Comparison of ENCODE assay signal across 16 mouse cellular contexts in the genomic region with DNA sequence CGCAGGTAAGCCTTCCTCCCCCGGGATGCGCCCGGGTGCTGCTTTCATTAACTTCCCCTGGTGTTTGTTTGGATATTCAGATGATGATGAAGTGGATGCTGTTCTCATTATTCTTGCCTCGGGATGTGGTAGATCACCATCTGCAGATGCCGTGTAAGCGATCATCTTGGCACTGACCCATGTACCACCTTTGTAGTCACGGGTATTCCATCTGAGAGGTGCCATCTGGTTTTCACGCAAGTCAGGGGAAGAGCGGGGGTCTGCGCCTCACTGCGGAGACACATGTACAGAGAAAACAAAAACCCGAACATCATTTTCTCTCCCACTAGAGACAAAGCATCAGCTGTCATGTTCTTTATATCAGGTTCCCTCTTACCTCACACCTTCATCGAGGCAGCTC.
DNase-seq lines count a peak whose midpoint lies in the region; ATAC-seq and TF ChIP-seq lines count a peak whose summit lies in the region.
"Had no signal": no experiment of that assay in that cellular context is flagged by ENCODE, and none has a peak within 500 bp of the region (broad histone marks: within the 10 kb centered on the region; RNA-seq: fewer than 3 reads in every experiment).

No protein-coding gene starts in this region.

- H3K4me1 ChIP-seq in kidney, embryonic 14.5 days (ENCODE audit: control insufficient read depth, insufficient read depth, low read length) = no peaks in the 10 kb centered on the region
- H3K4me1 ChIP-seq in hindbrain, embryonic 15.5 days (replicated peaks) = no peaks in the 10 kb centered on the region
- H3K4me1 ChIP-seq: heart, embryonic 10.5 days had no signal

- no peak overlapping the region for H3K9ac ChIP-seq in kidney, embryonic 14.5 days (ENCODE audit: low read depth, low read length)
- H3K9ac ChIP-seq in hindbrain, embryonic 15.5 days = no peak overlapping the region
- H3K9ac ChIP-seq: lung, embryonic 14.5 days had no signal

- no peaks in the 10 kb centered on the region for H3K9me3 ChIP-seq in kidney, embryonic 14.5 days (ENCODE audit: control insufficient read depth, low read length)
- H3K9me3 ChIP-seq in hindbrain, embryonic 15.5 days = no peaks in the 10 kb centered on the region
- H3K9me3 ChIP-seq: G1E; heart, embryonic 10.5 days had no signal

- peak overlapping the region; percentile 12; the same call in 1 of the 2 replicates for H3K4me2 ChIP-seq in kidney, embryonic 14.5 days (replicated peaks; ENCODE audit: low read depth, low read length)
- H3K4me2 ChIP-seq in hindbrain, embryonic 15.5 days = peak overlapping the region; percentile 28
- H3K4me2 ChIP-seq: lung, embryonic 14.5 days had no signal

- no peak for ATAC-seq in kidney, embryonic 14.5 days (ENCODE audit: low FRiP score, low TSS enrichment)
- peak; percentile 88 for ATAC-seq in hindbrain, embryonic 15.5 days (ENCODE audit: low FRiP score, low read depth)

- no peak overlapping the region for H3K4me3 ChIP-seq in kidney, embryonic 14.5 days (ENCODE audit: low read length)
- no peak overlapping the region for H3K4me3 ChIP-seq in hindbrain, embryonic 15.5 days
- H3K4me3 ChIP-seq: heart, embryonic 10.5 days had no signal

- H3K27ac ChIP-seq in kidney, embryonic 14.5 days (ENCODE audit: low read depth, low read length) = no peak overlapping the region
- no peak overlapping the region; the same call in 1 of the 2 replicates for H3K27ac ChIP-seq in hindbrain, embryonic 15.5 days (replicated peaks)
- H3K27ac ChIP-seq: heart, embryonic 10.5 days had no signal

- DNase-seq in kidney, postnatal 10 days = no peak
- peak; percentile 84 for DNase-seq in brain, embryonic 14.5 days (ENCODE audit: low read depth)
- peak; percentile 33 for DNase-seq in cerebellum, adult 9-10 months
- DNase-seq in gastrocnemius, adult 8-10 months (ENCODE audit: low spot score in 2 of 2) = no peak
- DNase-seq in urinary bladder, postnatal 25 days (ENCODE audit: low spot score) = no peak
- no peak for DNase-seq in urinary bladder, postnatal 4 days (ENCODE audit: low spot score in 2 of 2)
- DNase-seq: adrenal gland, adult 8-10 months; gastrocnemius, postnatal 14 days; heart, postnatal 36 days; kidney, adult 18-20 months; liver; lung, embryonic 14.5 days had no signal

- TF ChIP-seq POLR2A in brain, embryonic 14.5 days (IDR thresholded peaks at IDR 0.05; ENCODE audit: borderline replicate concordance, extremely low read depth, insufficient read depth, insufficient read length, poor library complexity, severe bottlenecking) = no peak

- 43% methylated on average over 14 of the region's 14 CpGs for WGBS in kidney, embryonic 14.5 days
- 40% methylated on average over 14 of the region's 14 CpGs for WGBS in hindbrain, embryonic 15.5 days

- TF ChIP-seq CTCF in brain, embryonic 14.5 days (IDR thresholded peaks at IDR 0.05; ENCODE audit: borderline replicate concordance, extremely low read depth, insufficient read depth, insufficient read length) = no peak

- H3K36me3 ChIP-seq in kidney, embryonic 14.5 days (ENCODE audit: control insufficient read depth, insufficient read depth, low read length) = no peaks in the 10 kb centered on the region
- H3K36me3 ChIP-seq in hindbrain, embryonic 15.5 days = no peaks in the 10 kb centered on the region
- H3K36me3 ChIP-seq: G1E; heart, embryonic 10.5 days had no signal

- H3K27me3 ChIP-seq in kidney, embryonic 14.5 days (ENCODE audit: control insufficient read depth, insufficient read depth, low read length) = no peaks in the 10 kb centered on the region
- H3K27me3 ChIP-seq in hindbrain, embryonic 15.5 days = no peaks in the 10 kb centered on the region

Comparison
In these comparisons a context has a peak if more than half of its experiments do, and no peak if none do; other contexts are left out.
1. DNase-seq: peak in brain, embryonic 14.5 days (single experiment) and cerebellum, adult 9-10 months (single experiment); none in kidney, postnatal 10 days (single experiment), gastrocnemius, adult 8-10 months (0 of 2), urinary bladder, postnatal 25 days (single experiment) and urinary bladder, postnatal 4 days (0 of 2).